Mouse (Mus musculus) embryonic facial prominence, embryonic 15.5 days (tissue): ENCODE data around the gene Fndc3b. TPM values are rescaled to one million over a fixed set of nuclear protein-coding genes. Genes with fewer than 3 reads are reported as not detected.
"Not testable (repeated sequence)": the region's sequence is repeated elsewhere in the genome, so short reads cannot be mapped to it uniquely, and the experiment has no call there.

Experiments
- ATAC-seq: fragments of 200-750 bp; cut with Nextera tagmentation; 2 replicates; pipeline ENCODE4 v1.8.0; 2017; ENCODE audit warnings: low read depth, moderate TSS enrichment; ENCODE audit not compliant: insufficient number of reproducible peaks, low FRiP score, low TSS enrichment
- H3K27ac ChIP-seq: fragments of 300-500 bp; sonication (generic); replicated peaks from 2 replicates; pipeline ENCODE4 v1.5.1; 2015; ENCODE audit warnings: mild to moderate bottlenecking, inconsistent platforms
- H3K27me3 ChIP-seq: fragments of 300-500 bp; sonication (generic); 2 replicates; pipeline ENCODE4 v1.6.1; 2015; ENCODE audit warnings: inconsistent platforms
- H3K36me3 ChIP-seq: fragments of 300-500 bp; sonication (generic); 2 replicates; pipeline ENCODE4 v1.6.1; 2015; ENCODE audit warnings: mild to moderate bottlenecking, inconsistent platforms
- H3K4me1 ChIP-seq: fragments of 300-500 bp; sonication (generic); 2 replicates; pipeline ENCODE4 v1.6.1; 2015; ENCODE audit warnings: inconsistent platforms
- H3K4me2 ChIP-seq: fragments of 300-500 bp; sonication (generic); replicated peaks from 2 replicates; pipeline ENCODE4 v1.6.1; 2015; ENCODE audit warnings: mild to moderate bottlenecking, inconsistent platforms
- H3K4me3 ChIP-seq: fragments of 300-500 bp; sonication (generic); replicated peaks from 2 replicates; pipeline ENCODE4 v1.5.1; 2015; ENCODE audit warnings: mild to moderate bottlenecking, inconsistent platforms
- H3K9ac ChIP-seq: fragments of 300-500 bp; sonication (generic); 2 replicates; pipeline ENCODE4 v1.6.1; 2015; ENCODE audit warnings: inconsistent platforms
- H3K9me3 ChIP-seq: fragments of 300-500 bp; sonication (generic); replicated peaks from 2 replicates; pipeline ENCODE4 v1.6.1; 2016; ENCODE audit warnings: inconsistent platforms
- WGBS: fragments of 180-500 bp; shearing (Covaris S2); methylation state at CpG from one replicate; pipeline ENCODE4 v1.1.7; 2015; 5-methylcytosine and 5-hydroxymethylcytosine counted together
- polyA plus RNA-seq: library from polyadenylated mRNA; unstranded; fragments of >200 nt; fragmentation: Nextera tagmentation; extraction: Ambion mirVana; gene quantifications from 2 replicates; pipeline ENCODE4 v1.2.1, GENCODE M21; 2015

The Fndc3b gene
- polyA plus RNA-seq, 1 experiment from 2014 or later = 31.8 TPM

GRCm38 (mm10) chr3:27400996-27401395 is 310.1 kb downstream of the Fndc3b start:
- not testable (repeated sequence) for H3K9me3 ChIP-seq, H3K4me3 ChIP-seq, H3K27me3 ChIP-seq, H3K4me2 ChIP-seq, H3K36me3 ChIP-seq, H3K9ac ChIP-seq, ATAC-seq, H3K4me1 ChIP-seq, H3K27ac ChIP-seq
- WGBS = 89% methylated on average over 3 of the region's 3 CpGs

DNA sequence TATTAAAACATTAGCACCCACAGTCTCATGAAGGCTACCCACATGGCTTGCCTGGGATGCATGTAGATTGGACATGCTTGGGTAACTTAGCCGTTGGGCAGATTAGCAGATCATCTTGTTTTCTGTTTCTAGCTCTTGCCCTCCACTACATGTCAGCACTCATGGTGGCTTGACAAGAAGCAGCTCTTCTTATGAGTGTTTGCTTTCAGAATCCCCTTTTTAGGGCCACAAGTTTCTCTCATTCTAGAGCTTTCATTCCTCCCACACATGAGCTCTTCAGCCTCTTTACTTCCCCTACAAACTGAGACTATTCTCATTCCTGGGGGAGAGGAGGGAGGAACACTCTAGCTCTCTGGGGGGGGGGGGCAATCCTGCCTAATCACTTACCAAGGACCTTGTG is 321.2 kb downstream of the Fndc3b start:
- no peak overlapping the region for H3K4me2 ChIP-seq
- WGBS = 69% methylated on average over 1 of the region's 1 CpGs
- H3K9ac ChIP-seq = no peak overlapping the region
- no peaks in the 10 kb centered on the region for H3K4me1 ChIP-seq
- no peaks in the 10 kb centered on the region for H3K9me3 ChIP-seq
- H3K36me3 ChIP-seq = no peaks in the 10 kb centered on the region
- ATAC-seq = no peak
- no peak overlapping the region for H3K27ac ChIP-seq
- no peaks in the 10 kb centered on the region for H3K27me3 ChIP-seq
- no peak overlapping the region for H3K4me3 ChIP-seq

GRCm38 (mm10) chr3:27384836-27385235 is 326.3 kb downstream of the Fndc3b start:
- no peak for ATAC-seq
- 53% methylated on average over 3 of the region's 3 CpGs for WGBS

GRCm38 (mm10) chr3:27377935-27378334 is 333.2 kb downstream of the Fndc3b start:
- 64% methylated on average over 4 of the region's 4 CpGs for WGBS
- Histone ChIP-seq H3K27me3 (peaks cover 22% of the 10 kb centered on the region), H3K4me1 (no peaks in the 10 kb centered on the region), H3K27ac (no peak overlapping the region), H3K4me3 (no peak overlapping the region), H3K9me3 (no peaks in the 10 kb centered on the region), H3K9ac (no peak overlapping the region), H3K36me3 (no peaks in the 10 kb centered on the region), H3K4me2 (no peak overlapping the region)
- no peak for ATAC-seq

More at GRCm38 (mm10) chr3:27384836-27385235, 326.3 kb downstream of the Fndc3b start:
- Histone ChIP-seq H3K36me3 (no peaks in the 10 kb centered on the region), H3K4me1 (no peaks in the 10 kb centered on the region), H3K27ac (no peak overlapping the region), H3K4me2 (no peak overlapping the region), H3K9ac (no peak overlapping the region), H3K27me3 (no peaks in the 10 kb centered on the region), H3K4me3 (no peak overlapping the region), H3K9me3 (no peaks in the 10 kb centered on the region)

DNA sequence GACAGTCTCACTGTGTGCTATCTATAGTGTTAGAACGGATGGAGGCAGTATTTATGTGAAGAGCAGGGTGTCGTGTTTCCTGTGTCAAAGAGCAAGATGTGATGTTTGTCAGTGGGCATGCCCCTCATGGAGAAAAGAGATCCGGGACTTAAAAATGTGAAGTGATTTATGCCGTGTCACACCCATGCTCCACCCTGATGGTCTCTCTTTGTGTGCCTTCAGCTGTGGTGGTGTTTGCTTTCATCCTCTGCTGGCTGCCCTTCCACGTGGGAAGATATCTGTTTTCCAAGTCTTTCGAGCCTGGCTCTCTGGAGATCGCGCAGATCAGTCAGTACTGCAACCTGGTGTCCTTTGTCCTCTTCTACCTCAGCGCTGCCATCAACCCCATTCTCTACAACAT is 336.7 kb downstream of the Fndc3b start:
- peaks cover 9% of the 10 kb centered on the region for H3K4me1 ChIP-seq
- no peak overlapping the region for H3K27ac ChIP-seq
- WGBS = 54% methylated on average over 9 of the region's 9 CpGs
- H3K36me3 ChIP-seq = no peaks in the 10 kb centered on the region
- ATAC-seq = no peak
- peaks cover 54% of the 10 kb centered on the region for H3K27me3 ChIP-seq
- H3K4me2 ChIP-seq = no peak overlapping the region
- H3K4me3 ChIP-seq = no peak overlapping the region
- H3K9ac ChIP-seq = no peak overlapping the region
- no peaks in the 10 kb centered on the region for H3K9me3 ChIP-seq

GRCm38 (mm10) chr3:27371725-27372650 is 339.1 kb downstream of the Fndc3b start:
- Histone ChIP-seq H3K27ac (no peak overlapping the region), H3K4me2 (peak overlapping the region; percentile 39), H3K9ac (no peak overlapping the region), H3K9me3 (no peaks in the 10 kb centered on the region), H3K36me3 (no peaks in the 10 kb centered on the region), H3K27me3 (peaks cover 54% of the 10 kb centered on the region), H3K4me3 (peak overlapping the region; percentile 23), H3K4me1 (peaks cover 9% of the 10 kb centered on the region)
- 1% methylated on average over 77 of the region's 77 CpGs for WGBS
- ATAC-seq = no peak

GRCm38 (mm10) chr3:27371276-27371621 is 339.9 kb downstream of the Fndc3b start, which contains the start of gene Ghsr:
Ghsr (plus strand) TSS chr3:27371351.
- peak within 1 kb of the TSS; percentile 23 for H3K4me3 ChIP-seq
- H3K27me3 ChIP-seq = peaks cover 54% of the 10 kb centered on the region
- ATAC-seq = no peak
- 1% methylated on average over 19 of the region's 19 CpGs for WGBS
- H3K36me3 ChIP-seq = no peaks in the 10 kb centered on the region
- H3K27ac ChIP-seq = no peak within 1 kb of the TSS
- H3K9ac ChIP-seq = no peak within 1 kb of the TSS
- peaks cover 9% of the 10 kb centered on the region for H3K4me1 ChIP-seq
- H3K9me3 ChIP-seq = no peaks in the 10 kb centered on the region
- peak within 1 kb of the TSS; percentile 39 for H3K4me2 ChIP-seq

- peaks cover 54% of the 10 kb centered on the region for H3K27me3 ChIP-seq
- H3K4me2 ChIP-seq = no peak overlapping the region; the same call in 1 of the 2 replicates
- WGBS = 6% methylated on average over 20 of the region's 20 CpGs
- no peak overlapping the region for H3K9ac ChIP-seq
- H3K27ac ChIP-seq = no peak overlapping the region
- H3K9me3 ChIP-seq = no peaks in the 10 kb centered on the region
- H3K4me3 ChIP-seq = 0 out of 2 replicates have a peak overlapping the region, but pooled peaks have one; percentile 2
- H3K36me3 ChIP-seq = no peaks in the 10 kb centered on the region
- no peak for ATAC-seq
- H3K4me1 ChIP-seq = peaks cover 9% of the 10 kb centered on the region
Observed at GRCm38 (mm10) chr3:27370582-27371275, 340.4 kb downstream of the Fndc3b start.

- no peaks in the 10 kb centered on the region for H3K36me3 ChIP-seq
- peaks cover 9% of the 10 kb centered on the region for H3K4me1 ChIP-seq
- H3K27ac ChIP-seq = no peak overlapping the region
- ATAC-seq = no peak
- H3K4me3 ChIP-seq = no peak overlapping the region
- H3K9ac ChIP-seq = no peak overlapping the region
- no peaks in the 10 kb centered on the region for H3K9me3 ChIP-seq
- H3K27me3 ChIP-seq = peaks cover 53% of the 10 kb centered on the region
- H3K4me2 ChIP-seq = no peak overlapping the region
- 4% methylated on average over 10 of the region's 10 CpGs for WGBS
Observed at GRCm38 (mm10) chr3:27370125-27370524, 341.0 kb downstream of the Fndc3b start.
